Mouse (Mus musculus) brain, embryonic 14.5 days (tissue): ENCODE data around the gene Stk24.

Source experiments
- CTCF ChIP-seq: fragments of 200-500 bp; IDR thresholded peaks from 2 replicates; pipeline ENCODE4 v1.5.1; 2012; ENCODE audit warnings: inconsistent platforms, mild to moderate bottlenecking, moderate library complexity, borderline replicate concordance; ENCODE audit not compliant: insufficient read depth, insufficient read length; ENCODE audit errors: extremely low read depth
- POLR2A ChIP-seq: fragments of 200-500 bp; IDR thresholded peaks from 2 replicates; pipeline ENCODE4 v1.6.1; 2012; ENCODE audit warnings: mild to moderate bottlenecking, inconsistent platforms, borderline replicate concordance; ENCODE audit not compliant: poor library complexity, insufficient read depth, insufficient read length, severe bottlenecking; ENCODE audit errors: extremely low read depth

- no peak for TF ChIP-seq POLR2A
- TF ChIP-seq CTCF, result no peak
These were observed 99.0 kb downstream of the Stk24 start for GRCm38 (mm10) chr14:121280601-121281335.
